Mouse (Mus musculus) adrenal gland, postnatal 10 days (tissue): ENCODE measurements around the gene Ankrd39. TPM values are rescaled to one million over a fixed set of nuclear protein-coding genes. Genes with fewer than 3 reads are reported as not detected.
A peak's percentile ranks its signal among the peaks of the same experiment; 100 is the strongest.

ENCODE experiments used
- DNase-seq: peaks from one replicate; pipeline ENCODE4 v3.0.0; 2021; ENCODE audit warnings: mixed read lengths
- total RNA-seq, 2 experiments: library from RNA; stranded (reverse); gene quantifications; 2 replicates each; pipeline ENCODE4 v1.2.3; 2021

Gene Ankrd39
- total RNA-seq, 2 experiments from 2014 or later, result 12.9 to 21.6 TPM

DNA sequence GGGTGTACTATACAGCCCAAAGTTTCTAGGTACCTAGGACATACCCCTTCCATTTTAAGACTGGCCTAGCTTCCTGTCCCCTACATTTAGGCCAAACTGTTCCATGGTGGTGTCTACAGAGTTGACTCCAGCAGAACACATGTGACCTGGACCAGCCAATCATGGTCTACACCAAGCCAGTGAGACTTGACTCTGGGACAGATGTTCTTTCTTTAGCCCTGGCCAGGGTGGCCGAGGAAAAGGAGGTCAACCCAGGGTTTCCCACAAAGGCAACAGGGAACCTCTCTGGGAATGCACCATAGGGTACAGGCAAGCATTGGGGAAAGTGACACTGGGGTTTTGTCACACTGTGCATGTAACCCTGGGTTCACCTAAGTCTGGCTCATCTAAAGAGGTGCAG lies 25.5 kb upstream of the Ankrd39 start:
- no peak for DNase-seq

DNA sequence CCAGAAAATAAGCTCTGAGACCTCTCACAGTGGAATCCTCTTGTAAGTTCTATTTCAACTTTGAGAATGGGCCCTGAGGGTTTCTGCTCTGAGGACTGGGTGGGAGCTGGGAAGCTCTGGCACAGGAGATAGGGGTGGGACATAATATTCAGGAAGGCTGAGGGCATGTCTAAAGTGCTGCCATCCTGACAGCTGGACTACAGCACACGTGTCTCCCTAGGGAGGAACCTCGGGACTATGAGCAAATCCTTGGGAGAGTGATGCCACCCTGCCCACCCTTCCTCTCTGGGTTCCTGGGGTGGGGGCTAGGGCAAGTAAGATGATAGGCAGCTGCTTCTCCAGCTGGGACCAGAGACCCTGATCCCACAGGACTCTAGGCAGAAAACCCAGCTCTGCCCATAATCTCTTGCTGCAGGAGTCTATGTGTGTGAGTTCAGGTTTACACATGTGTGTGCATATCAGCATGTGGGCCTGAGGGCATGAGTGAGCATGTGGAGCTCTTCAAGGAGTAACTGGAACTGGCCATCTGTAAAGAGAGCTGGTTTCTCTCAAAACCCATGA lies 25.0 kb upstream of the Ankrd39 start:
- DNase-seq, result no peak

GRCm38 (mm10) chr1:36571627-36572026 lies 24.4 kb upstream of the Ankrd39 start:
- DNase-seq, result peak; percentile 77

DNA sequence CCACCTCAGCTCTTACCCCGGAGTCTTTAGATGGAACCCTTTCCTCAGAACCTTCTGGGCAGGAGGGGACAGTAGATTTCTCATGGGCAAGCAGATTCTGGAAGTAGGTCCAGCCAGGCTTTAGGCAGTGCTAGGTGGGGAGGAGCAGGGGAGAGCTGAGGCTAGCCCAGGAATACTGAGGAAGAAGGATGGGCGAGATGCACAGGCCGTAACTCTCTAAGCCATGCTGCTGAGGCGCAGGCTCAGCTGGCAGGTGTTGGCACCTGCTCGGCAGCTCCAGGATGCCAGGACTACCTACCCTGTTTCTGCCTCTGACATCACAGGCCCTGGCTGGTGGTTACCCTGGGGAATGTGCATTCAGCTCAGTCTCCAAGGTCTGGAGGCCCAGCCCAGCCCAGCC lies 23.1 kb upstream of the Ankrd39 start:
- no peak for DNase-seq

GRCm38 (mm10) chr1:36569694-36570276 lies 22.5 kb upstream of the Ankrd39 start:
- no peak for DNase-seq

GRCm38 (mm10) chr1:36568776-36569175 lies 21.5 kb upstream of the Ankrd39 start:
- DNase-seq, result no peak

DNA sequence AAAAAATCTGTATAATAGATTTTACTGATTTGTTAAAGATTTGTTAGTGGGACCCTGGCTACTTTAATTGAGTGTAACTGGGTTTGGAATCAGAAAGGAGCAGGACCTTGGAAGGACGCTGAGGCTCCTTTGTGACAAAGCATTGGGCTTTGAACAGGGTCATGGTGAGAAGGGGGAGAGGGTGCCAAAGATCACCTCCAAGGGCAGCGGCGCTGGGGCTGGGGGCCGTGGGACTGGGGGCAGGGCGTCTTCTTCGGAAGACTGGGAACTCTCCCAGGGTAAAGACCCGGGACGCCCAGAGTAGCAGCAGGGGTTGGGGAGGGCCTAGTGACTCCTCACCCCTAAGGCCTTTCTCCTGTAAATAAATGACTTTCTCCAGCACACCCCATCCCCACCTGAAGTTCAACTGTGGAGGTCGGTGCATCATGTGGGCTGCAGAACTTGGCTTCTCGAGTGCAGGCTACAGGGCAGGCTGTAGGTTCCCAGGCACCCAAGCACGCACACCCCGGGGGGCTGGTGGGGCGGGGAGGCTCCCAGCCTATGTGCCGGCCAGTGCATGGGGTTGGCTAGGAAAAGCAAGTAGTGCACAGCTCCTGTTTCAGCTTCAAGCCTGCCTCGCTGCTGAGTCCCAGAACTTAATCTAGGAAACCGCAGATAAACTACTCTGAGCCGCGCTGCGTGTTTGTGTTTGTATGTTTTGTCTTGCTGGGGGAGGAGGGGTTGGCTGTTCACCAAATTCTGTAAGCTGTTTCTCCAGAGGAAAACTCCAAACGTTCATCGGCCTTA lies 20.8 kb upstream of the Ankrd39 start:
- no peak for DNase-seq

- DNase-seq, result no peak
Observed at GRCm38 (mm10) chr1:36566425-36566824, 19.2 kb upstream of the Ankrd39 start.

GRCm38 (mm10) chr1:36564101-36564500 lies 16.9 kb upstream of the Ankrd39 start:
- DNase-seq, result peak; percentile 22

DNA sequence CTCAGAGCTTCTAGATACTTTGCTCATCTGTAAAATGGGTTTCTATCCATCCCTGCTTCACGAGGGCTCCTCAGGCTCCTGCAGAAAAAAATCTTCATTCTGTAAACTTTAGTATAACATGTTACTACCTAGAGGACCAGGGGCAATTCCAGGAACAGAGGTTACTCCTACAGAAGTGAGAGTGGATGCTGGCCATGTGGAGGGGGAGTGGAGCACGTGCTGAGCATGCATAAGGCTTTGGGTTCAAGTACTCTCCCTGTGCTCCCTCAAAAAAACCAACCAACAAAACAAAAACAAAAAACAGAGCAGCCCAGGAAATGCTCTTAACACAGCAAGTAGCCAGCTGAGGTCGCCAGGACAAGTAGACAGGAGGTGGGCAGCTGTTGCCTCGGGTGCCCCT lies 16.4 kb upstream of the Ankrd39 start:
- no peak for DNase-seq

DNA sequence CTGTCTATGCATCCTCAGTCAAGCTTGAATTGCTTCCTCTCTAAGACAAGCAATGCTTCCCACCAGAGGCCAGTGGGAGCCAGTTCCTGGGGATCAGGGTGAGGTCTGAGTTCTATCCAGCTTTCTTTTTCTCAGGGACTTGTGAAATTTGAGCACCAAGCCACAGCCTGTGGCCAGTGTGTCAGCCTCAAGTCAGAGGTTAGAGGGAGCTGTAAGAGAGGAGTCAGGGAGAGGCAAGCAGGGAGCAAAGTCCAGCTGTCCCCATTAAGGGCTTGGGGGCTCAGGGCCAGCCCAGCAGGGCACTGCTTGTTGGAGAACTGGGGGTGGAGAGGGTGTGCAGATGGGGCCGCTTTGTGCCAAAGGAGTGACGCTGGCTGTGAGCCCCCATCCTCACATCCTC lies 16.0 kb upstream of the Ankrd39 start:
- peak; percentile 7 for DNase-seq

GRCm38 (mm10) chr1:36562388-36562787 lies 15.1 kb upstream of the Ankrd39 start:
- no peak for DNase-seq

DNA sequence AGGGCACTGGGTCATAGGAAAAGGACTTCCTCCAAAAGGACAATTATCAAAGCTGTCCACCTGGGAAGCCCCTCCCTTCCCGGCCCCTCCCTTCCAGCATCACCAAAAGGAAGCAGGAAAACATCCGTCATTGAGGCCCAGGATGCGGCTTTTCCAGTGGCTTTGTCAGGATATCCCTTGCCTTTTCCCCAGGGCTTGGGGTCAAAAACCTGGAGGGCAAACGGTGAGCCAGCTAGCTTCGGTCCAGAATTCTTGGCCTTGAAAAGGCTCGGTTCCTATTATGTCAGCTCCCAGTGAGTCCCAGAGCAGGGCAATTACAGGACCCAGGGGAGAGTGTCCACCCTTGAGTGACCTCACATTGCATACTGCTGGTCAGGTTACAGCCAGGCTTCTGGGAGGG lies 13.7 kb upstream of the Ankrd39 start:
- DNase-seq, result peak; percentile 62

- DNase-seq, result no peak
Observed at GRCm38 (mm10) chr1:36559888-36560287, 12.6 kb upstream of the Ankrd39 start.

DNA sequence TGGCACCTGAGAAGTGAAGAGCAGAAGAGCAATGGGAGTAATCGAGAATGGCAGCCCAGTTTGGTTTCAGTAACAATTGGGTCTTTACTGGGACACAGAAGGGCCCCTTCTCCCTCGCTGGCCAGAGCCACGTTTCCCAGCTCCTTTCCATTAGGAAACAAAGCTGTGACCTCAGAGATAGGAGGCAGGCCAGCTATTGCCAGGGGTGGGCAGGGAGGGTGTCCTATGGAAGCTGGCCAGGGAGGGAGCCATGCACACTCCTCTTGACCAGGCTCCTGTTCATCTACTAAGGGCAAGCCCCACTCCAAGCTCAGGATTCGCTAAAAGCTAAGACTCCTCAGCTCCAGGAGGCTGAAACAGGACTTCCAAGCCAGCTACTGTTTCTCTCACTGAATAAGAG lies 12.0 kb upstream of the Ankrd39 start:
- no peak for DNase-seq

DNA sequence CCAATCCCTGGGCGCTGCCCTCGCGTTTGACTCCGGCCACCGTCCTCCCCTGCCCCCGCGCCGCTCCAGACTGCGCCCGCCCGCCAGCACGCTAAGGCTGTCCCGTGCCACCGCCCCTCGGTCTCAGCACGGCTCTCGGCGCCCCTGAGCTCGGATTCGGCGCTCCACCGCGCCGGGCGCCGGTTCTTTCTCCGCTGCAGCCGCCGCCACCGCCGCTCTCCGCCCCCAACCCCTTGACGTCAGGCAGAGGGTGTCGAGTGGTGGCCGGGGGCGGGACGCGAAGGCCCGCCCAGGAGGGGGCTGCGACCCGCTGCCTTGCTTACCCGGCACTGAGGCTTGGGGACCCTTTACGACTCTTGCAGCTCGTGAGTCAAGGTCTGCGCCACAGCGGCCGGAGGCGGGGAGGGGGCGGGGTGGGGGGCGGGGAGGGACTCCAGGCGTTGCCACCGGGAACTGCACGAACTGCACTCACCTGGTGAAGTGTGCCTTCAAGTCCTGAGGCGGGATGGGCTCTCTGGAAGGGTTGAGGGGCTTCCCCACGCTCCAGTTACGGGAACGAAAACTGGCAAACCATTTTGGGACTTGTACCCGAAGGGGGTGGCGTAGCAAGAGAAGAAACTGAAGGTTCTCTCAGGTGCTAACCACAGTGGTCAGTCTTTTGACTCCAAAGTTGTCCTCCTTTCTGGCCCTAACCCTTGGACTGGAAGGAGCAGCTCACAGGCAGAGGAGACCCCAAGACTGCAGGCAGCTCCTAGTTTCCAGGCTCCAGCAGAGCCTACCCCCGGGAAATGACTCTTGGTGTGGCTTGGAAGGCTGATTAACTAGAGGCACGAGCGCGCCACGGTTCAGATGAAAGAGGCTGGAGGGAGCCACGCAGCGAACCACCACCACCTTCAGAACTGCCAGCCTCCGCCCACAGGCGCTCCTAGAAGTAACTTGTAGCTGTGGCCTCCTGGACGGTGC lies 11.1 kb upstream of the Ankrd39 start, which contains the start of gene Sema4c:
TSS of gene Sema4c (minus strand) at position 319 of the 963 bp plus-strand sequence.
- peak; percentile 87 for DNase-seq

DNA sequence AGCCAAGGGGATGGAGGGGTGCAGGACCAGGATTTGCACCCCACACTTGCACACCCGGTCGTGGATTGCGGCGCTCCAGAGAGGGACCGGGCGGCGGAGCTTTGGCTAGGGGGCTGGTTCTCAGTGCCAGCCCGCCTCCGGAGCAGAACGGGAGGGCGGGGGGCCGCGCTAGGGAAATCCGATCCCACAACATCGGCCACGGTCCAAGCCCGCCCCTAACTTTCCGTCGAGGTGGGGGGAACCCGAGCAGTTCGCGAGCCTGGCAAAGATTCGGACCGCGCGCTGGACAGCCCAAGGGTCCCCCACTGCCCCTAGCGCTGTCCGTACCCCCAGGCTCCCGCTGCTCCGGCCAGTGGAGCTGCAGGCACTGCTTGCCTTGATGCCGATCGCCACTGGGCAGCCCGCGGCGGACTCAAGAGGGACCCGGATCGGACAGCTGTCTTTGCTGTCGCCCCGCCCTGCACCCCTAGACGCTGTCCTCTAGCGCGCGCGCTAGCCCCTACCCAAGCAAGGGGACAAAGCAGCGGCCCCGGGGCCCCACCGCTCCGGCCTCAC lies 10.3 kb upstream of the Ankrd39 start:
- DNase-seq, result peak; percentile 88

DNA sequence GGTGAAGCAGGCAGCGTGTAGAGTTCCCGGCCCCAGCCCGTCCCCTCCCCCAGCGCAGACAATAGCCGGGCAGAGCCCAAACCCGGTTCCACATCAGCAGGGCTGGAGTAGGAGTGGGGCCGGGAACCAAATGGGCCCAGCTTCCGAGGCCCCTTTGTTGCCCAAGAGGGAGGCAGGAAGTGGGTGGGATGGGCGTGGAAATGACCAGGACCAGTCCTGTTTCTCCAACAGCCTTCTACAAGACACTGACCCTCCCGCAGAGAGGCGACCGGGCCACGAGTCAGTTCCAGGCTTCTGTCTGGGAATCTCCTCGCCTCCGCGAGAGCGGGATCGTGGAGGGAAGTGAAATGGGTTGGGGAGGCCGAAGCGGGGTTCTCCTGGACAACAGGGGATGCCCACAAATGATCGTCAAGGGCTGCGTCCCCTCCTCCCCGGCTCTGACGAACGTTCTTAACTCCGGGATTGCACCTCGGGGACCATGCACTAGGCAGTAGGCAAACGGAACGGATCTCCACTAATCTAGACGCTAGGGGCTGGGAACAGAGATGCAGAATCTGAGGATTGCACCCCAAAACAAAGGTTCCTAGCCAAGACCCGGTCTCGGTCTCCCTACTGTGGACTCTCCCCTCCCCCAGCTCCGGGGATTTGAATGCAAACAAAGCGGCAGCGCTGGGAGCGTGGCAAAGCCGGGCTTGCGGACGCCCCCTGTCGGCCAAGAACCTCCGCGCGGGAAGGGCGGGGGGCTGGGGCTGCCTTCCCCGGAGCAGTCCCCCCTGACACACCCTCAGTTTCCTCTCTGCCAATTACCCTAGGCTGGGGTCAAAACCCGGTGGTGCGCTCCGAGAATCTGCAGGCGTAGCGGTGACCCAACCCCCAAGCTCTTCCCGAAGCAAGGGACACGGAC lies 9.6 kb upstream of the Ankrd39 start:
- peak; percentile 95 for DNase-seq

GRCm38 (mm10) chr1:36555798-36556395 lies 8.7 kb upstream of the Ankrd39 start:
- no peak for DNase-seq

DNA sequence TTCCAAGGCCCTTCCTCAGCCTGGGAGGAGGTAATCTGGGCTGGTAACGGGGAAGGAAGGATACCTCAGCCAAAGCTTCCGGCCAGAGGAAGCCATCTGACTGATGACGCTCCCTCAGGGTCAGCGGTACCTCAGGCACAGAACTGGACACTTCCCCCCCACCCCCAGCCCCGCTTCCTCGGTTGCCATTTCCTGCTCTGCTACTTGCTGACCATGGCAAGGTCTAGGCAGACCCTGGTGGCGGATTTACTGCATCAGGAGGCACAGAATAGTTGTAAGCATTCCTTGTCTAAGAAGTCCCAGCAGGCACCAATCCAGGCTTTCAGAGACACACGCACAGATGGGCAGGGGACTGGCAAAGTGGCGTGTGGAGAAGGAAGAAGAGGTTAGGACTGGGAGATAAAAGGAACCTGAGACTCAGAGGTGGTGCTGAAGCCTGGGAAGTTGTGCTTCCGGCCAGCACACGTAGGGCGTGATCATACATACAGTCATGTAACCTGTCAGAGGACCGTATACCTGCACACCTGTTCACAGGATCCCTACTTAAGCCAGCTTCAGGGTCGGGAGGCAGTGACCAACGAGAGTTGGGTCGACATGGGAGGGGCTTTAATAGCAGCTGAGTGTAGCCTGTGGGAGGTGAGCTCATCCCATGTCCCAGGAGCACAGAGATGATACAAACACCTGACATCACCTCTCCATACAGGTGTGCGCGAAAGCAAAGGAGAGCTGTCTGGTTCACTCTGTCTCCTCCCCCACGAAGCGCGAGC lies 7.6 kb upstream of the Ankrd39 start:
- DNase-seq, result no peak
